Mouse (Mus musculus) NIH3T3 (cell line): ENCODE data around the gene 9930021J03Rik.

Experiments
- DNase-seq: peaks from one replicate; pipeline ENCODE4 v3.0.0-alpha.2; 2012; ENCODE audit warnings: low read depth

The 9930021J03Rik gene

DNA sequence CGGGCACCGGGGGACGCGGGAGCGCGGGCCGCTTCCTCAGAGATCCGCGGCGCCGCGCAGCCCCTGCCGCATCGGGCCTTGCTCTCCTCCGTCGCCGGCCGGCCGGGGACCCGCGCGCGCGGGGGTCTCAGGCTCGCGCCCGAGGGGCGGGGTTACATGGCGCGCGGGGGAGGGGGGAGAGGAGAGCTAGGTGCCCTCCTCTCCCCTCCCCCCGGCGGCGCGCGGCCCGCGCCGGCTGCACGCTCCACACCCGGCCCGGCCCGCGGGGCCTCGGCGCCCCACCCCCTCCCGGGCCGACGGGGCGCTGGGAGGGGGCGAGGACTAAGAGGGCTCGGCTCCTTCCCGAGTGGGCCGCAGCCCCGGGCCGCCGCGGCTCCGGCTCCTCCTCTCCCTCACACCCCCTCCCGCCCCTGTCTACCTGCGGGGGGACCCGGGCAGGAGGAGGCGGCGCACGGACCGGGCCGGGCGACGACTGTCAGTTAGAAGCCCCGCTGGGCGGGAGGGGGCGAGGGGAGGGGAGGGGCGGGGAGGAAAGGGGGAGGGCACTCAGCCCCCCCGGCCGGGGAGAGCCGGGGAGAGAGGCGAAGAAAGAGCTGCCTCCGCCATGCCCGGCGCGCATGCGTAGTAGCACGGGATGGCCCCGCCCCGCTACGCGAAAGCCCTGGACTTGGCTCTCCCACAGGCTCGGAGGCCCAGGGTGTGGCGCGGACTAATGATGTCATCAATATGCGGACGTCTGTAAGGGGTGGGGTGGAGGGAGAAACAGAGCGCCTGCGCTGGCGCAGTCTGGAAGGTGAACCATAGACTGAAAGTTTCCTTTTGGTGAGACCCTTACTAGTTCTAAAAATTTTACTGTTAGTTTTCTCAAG is at the start of gene 9930021J03Rik:
Gene 9930021J03Rik, minus strand, starts transcription at position 73 of the 869 bp plus-strand sequence.
- DNase-seq, result peak; percentile 100

DNA sequence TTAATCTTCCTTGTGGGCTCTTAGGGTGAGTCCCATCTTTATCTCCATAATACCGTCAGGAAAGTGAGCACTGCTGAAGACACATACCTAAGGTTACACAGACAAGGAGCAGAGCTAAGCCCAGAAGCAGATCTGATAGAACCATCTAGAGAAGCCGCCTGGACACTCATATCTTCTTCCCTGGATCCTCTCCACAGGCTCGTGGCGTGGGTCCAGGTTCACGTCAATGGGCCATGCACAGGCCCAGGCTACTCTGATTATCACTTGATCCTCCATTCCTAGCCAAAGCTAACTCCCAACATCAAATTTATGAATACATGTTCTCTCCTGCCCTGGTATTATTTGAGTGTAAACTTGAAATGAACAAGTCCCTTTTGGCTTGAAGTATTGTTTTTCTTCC is 47.9 kb upstream of the 9930021J03Rik start:
- no peak for DNase-seq

DNA sequence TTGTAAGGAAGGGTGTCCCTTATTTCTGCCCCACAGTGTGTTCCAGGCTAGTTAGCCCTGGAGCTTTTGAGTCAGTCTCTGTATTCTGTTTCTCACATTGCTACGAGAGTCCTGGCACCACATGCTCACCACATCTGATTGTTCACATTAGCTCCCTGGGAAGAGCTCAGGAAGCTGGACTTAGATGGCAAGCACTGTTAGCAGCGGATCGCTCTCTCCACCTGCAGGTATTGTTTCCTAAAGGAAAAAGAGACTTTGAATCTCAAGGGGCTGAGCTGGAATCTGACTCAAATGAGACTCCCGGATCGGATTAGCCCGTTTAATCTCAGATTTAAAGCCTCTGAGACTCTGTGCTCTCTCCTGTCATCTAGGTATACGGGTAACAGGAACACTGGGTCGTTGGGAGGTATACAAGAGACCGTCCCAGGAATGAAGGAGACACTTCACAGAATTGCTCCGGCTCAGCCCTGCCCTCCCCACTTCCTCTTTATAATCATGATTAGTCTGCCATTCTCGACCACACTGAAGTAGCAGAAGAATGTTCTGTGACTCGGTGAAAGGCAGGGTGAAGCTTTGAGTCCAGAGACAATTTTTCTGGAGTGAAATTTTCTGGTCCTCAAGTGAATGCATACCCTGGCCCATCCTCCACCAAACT is 45.4 kb upstream of the 9930021J03Rik start:
- no peak for DNase-seq

DNA sequence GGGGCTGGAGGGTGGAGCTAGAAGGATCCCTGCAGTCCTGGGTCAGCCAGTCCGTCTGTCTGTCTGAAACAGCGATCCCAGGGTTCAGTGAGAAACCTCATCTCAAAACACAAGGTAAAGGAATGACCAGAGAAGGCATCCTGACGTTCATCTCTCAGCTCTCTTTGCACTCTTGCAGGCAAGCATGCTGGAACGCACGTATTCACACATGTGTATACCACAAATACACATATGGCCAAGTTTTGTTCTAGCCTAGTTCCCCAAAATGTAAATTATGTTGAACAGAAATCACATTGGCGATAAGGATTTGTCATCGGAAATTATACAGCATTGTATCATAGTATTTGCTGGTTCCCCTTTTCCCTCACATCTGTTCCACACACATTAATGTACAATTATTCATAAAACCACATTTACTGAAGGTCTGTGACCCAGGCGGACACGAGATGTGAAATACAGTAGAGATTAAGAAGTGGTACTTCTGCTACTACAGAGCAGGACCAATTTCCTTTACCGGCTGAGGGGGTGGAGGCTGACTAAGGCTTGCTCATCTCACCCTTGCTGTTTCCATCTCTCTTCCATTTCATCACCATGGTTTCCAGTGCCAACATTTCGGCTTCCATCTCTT is 44.2 kb upstream of the 9930021J03Rik start:
- peak; percentile 46 for DNase-seq

DNA sequence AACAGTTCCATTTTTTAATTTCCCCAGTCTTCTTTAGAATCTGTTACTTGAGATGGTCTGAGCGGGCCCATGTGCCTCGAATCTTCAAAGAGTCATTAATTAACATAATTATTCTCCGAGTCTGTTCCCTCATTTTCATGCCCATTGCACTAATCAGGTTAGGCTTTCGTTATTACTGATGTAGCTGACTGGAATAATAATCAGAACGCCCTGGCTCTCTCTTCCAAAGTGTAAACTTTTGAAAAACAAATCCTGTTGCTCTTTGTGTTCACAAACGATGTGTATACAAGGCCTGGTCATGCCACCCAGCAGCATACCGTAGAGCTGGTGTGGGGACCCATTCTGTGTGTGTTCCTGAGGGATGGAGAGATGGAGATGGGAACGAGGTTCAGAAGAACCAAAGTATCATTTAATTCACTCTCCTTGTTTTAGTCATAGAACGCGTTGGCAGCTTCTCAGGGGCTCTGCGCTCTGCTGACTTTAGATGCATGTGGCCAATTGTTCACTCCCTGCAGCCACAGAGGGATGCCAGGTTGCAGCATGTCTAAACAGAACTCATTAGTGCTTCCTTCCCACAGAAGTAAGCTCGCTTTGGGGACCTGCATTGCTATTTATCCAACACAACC is 38.4 kb upstream of the 9930021J03Rik start:
- no peak for DNase-seq

DNA sequence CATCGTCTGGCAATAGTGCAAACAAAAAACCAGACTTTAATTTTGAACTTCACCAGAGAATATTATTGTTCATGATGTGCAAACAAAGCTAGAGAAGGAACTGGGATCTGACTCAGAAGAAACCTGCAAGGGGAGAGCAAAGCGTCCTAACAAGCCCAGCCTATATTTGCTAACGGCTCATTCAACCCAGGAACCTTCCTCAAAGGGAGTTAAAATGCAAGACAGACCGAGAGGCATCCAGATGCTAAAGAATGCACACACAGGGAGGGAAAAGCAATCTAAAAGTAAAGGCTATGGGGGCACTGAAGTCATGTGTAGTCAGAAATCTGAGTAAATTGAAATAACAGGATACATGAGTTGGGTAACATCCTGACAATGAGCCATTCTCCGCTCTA is 37.8 kb upstream of the 9930021J03Rik start:
- DNase-seq, result peak; percentile 52

DNA sequence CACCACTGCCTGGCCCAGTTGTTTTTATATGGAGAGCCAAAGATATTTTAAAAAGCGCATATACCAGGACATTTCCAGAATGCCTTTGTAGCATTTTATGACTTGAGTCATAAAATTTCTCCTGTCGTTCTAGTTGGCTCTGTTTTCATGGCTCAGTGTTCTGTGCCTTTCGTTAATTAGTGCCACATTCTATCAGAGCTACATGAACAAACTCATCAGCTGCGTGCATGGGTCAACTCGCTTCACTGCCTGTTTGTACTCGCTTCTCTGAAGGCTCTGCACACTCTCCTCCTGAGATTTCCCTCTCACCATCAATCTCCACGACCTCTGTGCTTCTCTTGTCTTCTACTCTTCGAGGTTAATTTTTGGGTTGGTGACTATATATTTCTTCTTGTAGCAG is 37.2 kb upstream of the 9930021J03Rik start:
- DNase-seq, result no peak

DNA sequence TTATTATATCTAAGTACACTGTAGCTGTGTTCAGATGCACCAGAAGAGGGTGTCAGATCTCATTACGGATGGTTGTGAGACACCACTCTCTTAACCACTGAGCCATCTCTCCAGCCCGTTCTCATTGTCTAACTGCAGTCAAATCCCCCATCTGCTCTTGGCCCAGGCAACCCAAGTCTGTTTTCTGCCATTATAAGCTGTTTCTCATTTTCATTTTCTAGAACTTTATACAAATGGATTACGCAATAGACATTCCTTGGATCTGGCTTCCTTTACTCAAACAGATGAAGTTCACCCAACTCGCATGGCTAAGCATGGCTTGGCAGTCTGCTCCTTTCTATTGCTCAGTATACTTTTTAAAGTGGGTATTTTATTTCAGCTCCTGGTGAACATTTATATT is 34.9 kb upstream of the 9930021J03Rik start:
- peak; percentile 90 for DNase-seq

DNA sequence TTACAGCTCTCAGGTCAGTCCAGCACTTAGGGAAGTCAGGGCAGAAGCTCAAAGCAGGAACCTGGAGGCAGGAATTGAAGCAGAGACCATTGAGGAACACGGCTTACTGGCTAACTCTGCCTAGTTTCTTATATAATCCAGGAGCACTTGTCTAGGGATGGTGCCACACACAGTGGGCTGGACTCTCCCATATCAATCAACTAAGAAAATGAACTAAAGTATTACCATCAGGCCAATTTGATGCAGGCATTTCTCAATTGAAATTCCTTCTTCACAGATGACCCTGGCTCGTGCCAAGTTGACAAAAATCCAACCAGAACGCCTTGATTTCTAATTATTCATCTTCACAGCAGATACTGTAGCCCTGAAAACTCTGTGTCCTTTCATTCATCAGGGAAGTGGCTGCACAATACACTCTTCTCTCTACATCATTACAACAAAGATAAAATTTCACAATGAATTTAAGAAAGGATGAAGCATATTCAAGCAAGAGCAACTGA is 32.9 kb upstream of the 9930021J03Rik start:
- no peak for DNase-seq

DNA sequence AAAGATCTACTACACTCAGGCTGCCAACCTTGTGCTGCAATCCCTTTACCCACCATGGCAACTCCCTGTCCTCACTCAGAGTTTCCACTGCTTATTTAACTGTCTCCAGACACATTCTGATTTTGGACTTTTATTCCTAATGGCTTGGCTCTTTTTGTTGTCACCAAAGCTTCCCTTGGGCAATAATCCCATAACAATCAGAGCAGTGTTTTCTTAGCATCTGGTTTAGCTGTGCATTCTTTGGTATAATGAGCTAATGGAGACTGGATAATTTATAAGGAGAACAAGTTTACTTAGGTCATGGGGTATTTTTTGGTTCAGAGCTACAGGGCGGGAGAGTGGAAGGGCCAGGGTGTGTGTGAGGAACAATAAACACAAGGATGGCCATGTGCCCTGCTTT is 32.4 kb upstream of the 9930021J03Rik start:
- no peak for DNase-seq

DNA sequence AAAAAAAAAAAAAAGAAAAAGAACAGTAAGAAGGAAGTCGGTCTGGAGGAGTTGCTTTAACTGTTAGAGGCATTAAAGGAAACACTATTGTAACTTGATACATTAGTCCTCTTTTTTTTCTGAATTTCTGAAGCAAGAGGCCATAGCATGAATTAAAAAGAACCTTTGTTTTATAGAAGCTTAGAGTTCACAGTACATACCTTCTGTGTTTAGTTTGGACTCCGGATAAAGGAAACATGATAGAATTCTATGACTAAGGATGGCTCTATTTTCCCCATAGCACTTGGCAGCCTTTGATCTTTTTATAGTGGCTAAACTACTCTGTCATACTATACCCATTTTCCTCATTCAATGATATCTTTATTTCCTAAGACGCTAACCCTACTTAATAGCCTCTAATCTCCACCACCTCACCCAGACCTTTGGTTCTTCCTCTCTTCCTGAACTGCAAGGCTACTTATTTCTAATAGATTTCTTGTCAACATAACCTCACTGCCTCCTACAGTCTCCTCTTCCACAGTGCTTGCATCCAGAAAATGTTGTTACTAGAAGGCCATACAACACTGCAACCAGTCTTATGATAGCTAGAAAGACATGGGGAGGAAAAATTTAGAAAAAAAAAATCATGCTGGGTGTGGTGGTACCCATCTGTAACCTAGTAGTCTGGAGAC is 29.7 kb upstream of the 9930021J03Rik start:
- no peak for DNase-seq

DNA sequence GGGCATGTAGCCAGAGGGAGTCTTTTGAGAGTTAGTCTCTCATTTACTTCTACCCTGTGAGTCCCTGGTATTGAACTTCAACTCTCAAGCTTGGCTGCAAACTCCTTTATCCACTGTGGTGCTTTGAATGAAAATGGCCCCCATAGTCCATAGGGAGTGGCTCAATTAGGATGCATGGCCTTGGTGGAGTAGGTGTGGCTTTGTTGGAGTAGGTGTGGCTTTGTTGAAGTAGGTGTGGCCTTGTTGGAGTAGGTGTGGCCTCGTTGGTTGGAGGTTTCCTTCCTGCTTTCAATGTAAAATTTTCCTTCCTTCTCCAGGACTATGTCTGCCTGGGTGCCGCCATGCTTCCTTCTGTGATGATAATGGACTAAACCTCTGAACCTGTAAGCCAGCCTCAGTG is 25.1 kb upstream of the 9930021J03Rik start:
- no peak for DNase-seq

DNA sequence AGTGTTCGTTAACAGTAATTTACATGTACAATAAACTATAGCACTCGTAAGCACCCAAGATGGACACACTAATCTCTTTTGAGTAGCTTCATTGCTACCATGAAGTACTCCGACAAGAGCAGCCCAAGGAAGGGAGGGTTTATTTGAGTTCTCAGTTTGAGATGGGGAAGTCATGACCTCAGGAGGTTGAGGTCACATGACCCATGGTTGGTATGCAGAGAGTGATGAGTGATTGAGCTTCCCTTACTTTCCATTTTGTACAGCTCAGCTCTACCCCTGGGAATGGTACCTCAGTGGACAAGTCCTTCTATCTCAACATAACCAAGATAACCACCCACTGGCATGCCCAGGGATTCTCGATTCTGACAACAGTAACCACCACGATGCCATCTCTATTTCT is 22.8 kb upstream of the 9930021J03Rik start:
- DNase-seq, result no peak

DNA sequence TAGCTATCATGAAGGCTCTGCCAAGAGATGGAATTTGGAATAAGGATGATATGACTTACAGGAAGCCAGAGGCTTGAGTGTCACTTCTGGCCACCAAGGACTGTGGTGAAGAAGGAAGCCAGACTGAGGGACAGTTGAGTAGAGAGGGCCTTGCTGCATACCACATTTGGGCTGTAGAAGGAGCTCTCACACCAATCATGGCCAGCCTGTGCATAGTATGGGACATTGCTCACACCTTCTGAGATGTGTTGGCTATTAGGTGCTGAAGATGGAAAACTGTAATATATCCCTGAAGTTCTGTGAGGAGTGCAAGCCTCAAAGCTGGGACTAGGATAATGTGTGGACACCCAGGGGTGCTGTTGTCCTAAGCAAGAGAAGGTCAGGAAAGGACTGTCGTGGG is 20.9 kb upstream of the 9930021J03Rik start:
- DNase-seq, result peak; percentile 76

DNA sequence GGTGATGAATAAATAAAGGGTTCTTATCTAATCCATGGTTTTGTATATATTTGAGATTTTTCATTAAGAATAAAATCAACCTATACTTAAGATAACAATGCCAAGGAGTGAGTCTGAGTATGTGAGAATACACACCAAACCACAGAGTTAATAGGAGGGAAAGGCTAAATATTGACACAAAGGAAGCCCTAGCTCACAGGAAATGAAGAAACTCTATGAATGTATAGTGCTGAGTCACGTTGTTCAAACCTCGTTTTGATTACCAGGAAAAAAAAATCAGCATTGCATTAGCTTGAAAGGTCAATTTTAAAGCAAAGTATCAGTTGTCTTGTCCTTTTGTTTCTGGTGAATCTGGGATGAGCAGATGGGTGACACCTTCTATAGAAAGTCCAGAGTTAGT is 19.2 kb upstream of the 9930021J03Rik start:
- no peak for DNase-seq

DNA sequence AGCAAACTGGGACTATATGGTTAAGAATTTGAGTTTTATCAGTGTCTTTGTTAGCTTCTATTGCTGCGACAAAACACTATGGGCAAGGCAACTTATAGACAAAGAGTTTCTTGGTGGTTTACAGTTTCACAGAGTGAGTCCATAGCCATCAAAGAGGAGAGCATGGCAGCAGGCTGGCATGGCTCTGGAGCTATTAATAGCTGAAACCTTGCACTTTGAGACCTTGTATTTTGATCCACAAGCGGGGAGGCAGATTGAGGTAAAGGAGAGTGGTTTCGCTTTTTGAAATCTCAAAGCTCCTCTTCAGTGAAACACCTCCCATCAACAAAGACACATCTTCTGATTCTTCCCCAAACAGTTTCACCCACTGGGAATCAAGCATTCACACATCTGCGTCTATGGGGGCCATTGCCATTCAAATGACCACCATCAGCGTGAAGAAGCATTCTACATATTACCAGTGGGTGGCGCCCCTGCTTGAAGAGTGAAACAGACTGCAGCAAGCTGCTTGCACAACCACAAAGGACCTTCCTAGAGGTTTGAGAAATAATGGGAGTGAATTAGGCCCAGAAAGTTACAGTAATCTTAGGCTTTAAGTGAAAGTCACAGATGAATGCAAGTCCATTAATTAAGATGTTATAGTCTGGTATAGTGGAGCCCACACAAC is 18.4 kb upstream of the 9930021J03Rik start:
- peak; percentile 84 for DNase-seq

DNA sequence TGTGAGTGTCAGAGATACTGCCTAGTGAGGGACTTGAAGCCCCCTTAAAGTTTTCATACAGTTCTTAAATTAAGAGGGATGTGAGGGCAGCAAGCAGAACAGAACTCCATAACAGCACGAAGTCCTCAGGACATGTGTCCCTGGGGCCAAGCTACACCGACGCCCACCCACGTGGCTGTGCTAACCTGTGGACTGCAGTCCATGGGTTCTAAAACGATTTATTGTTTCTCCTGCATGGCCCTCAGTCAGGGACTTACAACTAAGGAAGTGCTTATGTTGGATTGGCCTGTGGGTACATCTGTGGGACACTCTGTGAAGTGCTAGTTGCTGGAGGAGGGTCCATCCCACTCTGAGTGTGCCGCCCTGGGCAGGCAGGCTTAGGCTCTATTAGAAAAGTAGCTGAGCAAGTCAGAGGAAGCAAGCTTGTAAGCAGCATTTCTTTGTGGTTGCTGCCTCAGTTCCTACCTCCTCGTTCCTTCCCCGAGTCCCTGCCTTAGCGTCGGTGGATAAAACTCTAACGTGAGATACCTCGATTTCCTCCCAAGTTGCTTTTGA is 17.7 kb upstream of the 9930021J03Rik start:
- DNase-seq, result no peak

DNA sequence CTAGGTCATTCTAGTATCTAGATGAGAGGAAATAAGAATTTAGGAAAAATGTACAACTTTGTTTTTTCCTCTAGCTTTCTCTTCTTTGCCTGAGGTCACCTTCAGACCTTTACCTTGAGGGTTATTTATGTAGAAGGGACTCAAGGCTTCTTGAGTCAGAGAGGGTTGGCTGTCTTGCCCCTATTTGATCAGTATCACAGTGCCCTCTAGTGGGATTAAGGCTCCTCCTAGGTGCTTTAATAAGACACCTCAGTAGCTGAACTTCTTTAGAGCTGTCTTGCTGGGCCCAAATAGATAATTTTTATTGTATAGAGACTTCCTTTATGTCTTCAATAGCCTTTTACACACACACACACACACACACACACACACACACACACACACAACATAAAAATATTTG is 15.2 kb upstream of the 9930021J03Rik start:
- peak; percentile 86 for DNase-seq

DNA sequence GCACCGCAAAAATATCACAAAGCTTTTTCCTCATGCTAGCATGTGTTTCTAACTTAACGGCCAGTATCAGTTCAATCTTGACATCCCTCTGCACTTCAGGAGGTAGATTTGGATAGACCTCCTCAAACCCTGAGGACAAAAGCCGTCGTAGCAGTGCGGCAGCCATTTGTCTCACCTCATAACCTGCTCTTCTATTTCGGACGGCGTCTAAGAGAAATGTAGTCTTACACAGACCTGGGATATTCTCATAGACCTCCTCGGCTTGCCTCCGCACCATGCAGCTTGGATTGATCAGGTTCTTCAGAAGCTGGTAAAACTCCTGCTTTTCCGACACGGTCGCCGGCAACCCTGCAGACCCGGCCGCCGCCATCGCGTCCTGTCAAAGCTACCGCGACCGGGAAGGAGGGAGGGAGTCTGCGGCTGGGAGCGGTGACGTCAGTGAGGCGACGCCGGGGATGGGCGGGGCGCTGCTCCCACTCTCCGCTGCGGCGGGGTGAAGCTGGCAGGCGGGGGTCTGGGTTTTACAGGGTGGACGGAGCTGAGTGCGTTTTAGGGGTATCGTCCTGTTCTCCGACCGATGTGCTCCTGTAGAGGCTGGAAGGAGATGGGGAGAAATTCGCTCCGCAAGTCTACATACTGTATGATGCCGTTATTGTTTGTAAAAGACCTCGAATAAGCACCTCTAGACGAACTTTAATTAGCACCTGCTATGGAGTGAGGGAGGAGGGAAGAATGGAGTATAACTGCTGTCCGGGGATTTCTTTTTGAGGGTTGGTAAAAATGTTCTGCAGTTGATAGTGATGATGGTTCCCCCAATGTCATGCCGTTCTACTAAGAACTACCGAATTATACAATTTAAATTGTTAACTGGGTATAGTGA is 7.0 kb upstream of the 9930021J03Rik start, which contains the start of gene Ranbp6:
Gene Ranbp6, minus strand, starts transcription at position 394 of the 880 bp plus-strand sequence.
- peak; percentile 92 for DNase-seq

DNA sequence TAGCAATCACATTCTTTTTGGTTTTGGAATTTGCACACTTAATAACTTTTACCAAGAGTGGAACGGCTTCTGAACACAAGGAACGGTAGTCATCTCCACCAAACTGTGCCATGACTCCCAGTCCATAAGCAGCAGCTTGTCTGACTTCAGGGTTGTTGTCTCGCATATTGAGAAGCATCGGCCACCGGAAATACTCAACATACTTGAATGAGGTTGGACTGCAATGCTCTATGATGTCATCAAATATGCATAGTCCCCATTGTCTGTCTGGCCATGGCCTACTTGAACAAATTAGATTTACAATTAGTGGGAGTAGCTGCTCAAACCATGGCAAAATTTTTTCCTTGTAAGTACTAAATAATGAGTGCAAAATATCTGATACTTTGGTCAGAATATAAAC is 4.2 kb upstream of the 9930021J03Rik start:
- no peak for DNase-seq
